Mouse (Mus musculus): ENCODE results near the gene Fam126b. TPM values are rescaled to one million over a fixed set of nuclear protein-coding genes. Genes with fewer than 3 reads are reported as not detected.
"Not testable (repeated sequence)": the region's sequence is repeated elsewhere in the genome, so short reads cannot be mapped to it uniquely, and the experiment has no call there.

Gene Fam126b
- polyA plus RNA-seq, 1 experiment from 2014 or later, result 7.5 TPM

GRCm38 (mm10) chr1:58617076-58617475 lies 31.0 kb upstream of the Fam126b start:
- no peak overlapping the region for H3K4me3 ChIP-seq (replicated peaks; ENCODE audit: low read depth, low read length)
- 70% methylated on average over 5 of the region's 5 CpGs for WGBS

GRCm38 (mm10) chr1:58616176-58616575 lies 30.1 kb upstream of the Fam126b start:
- Histone ChIP-seq H3K9me3 (replicated peaks; ENCODE audit: low read length) (no peaks in the 10 kb centered on the region), H3K4me2 (ENCODE audit: low read length) (no peak overlapping the region), H3K4me1 (replicated peaks; ENCODE audit: insufficient read depth, low read length) (no peaks in the 10 kb centered on the region), H3K4me3 (replicated peaks; ENCODE audit: low read depth, low read length) (no peak overlapping the region), H3K9ac (ENCODE audit: low read depth, low read length) (no peak overlapping the region), H3K27ac (no peak overlapping the region), H3K27me3 (ENCODE audit: insufficient read depth, low read length) (no peaks in the 10 kb centered on the region), H3K36me3 (ENCODE audit: insufficient read depth, low read length) (no peaks in the 10 kb centered on the region)
- ATAC-seq (replicated peaks; ENCODE audit: low FRiP score, low read depth), result no peak
- no peak for DNase-seq (ENCODE audit: low spot score)
- WGBS, result 75% methylated on average over 3 of the region's 3 CpGs
- no peak for TF ChIP-seq CTCF (IDR thresholded peaks at IDR 0.05; ENCODE audit: low read depth)

More at GRCm38 (mm10) chr1:58617076-58617475, 31.0 kb upstream of the Fam126b start:
- H3K36me3 ChIP-seq (ENCODE audit: insufficient read depth, low read length), result no peaks in the 10 kb centered on the region
- H3K9ac ChIP-seq (ENCODE audit: low read depth, low read length), result no peak overlapping the region
- no peaks in the 10 kb centered on the region for H3K27me3 ChIP-seq (ENCODE audit: insufficient read depth, low read length)
- no peak for TF ChIP-seq CTCF (IDR thresholded peaks at IDR 0.05; ENCODE audit: low read depth)
- no peak for DNase-seq (ENCODE audit: low spot score)
- H3K9me3 ChIP-seq (replicated peaks; ENCODE audit: low read length), result no peaks in the 10 kb centered on the region
- no peak overlapping the region for H3K27ac ChIP-seq
- no peak overlapping the region for H3K4me2 ChIP-seq (ENCODE audit: low read length)
- no peaks in the 10 kb centered on the region for H3K4me1 ChIP-seq (replicated peaks; ENCODE audit: insufficient read depth, low read length)
- ATAC-seq (replicated peaks; ENCODE audit: low FRiP score, low read depth), result no peak

- TF ChIP-seq CTCF (IDR thresholded peaks at IDR 0.05; ENCODE audit: low read depth), result no peak
- Histone ChIP-seq H3K36me3 (ENCODE audit: insufficient read depth, low read length) (no peaks in the 10 kb centered on the region), H3K9me3 (replicated peaks; ENCODE audit: low read length) (no peaks in the 10 kb centered on the region), H3K4me1 (replicated peaks; ENCODE audit: insufficient read depth, low read length) (no peaks in the 10 kb centered on the region), H3K9ac (ENCODE audit: low read depth, low read length) (no peak overlapping the region), H3K4me3 (replicated peaks; ENCODE audit: low read depth, low read length) (no peak overlapping the region), H3K27ac (no peak overlapping the region), H3K4me2 (ENCODE audit: low read length) (no peak overlapping the region), H3K27me3 (ENCODE audit: insufficient read depth, low read length) (no peaks in the 10 kb centered on the region)
- DNase-seq (ENCODE audit: low spot score) (no peak), ATAC-seq (replicated peaks; ENCODE audit: low FRiP score, low read depth) (no peak)
- WGBS, result 88% methylated on average over 4 of the region's 4 CpGs
Measured at GRCm38 (mm10) chr1:58615146-58615545, 29.0 kb upstream of the Fam126b start.

- Histone ChIP-seq H3K9ac (ENCODE audit: low read depth, low read length) (no peak overlapping the region), H3K36me3 (ENCODE audit: insufficient read depth, low read length) (no peaks in the 10 kb centered on the region), H3K27ac (no peak overlapping the region), H3K4me3 (replicated peaks; ENCODE audit: low read depth, low read length) (no peak overlapping the region), H3K9me3 (replicated peaks; ENCODE audit: low read length) (no peaks in the 10 kb centered on the region), H3K4me1 (replicated peaks; ENCODE audit: insufficient read depth, low read length) (no peaks in the 10 kb centered on the region), H3K27me3 (ENCODE audit: insufficient read depth, low read length) (no peaks in the 10 kb centered on the region), H3K4me2 (ENCODE audit: low read length) (no peak overlapping the region)
- WGBS, result 56% methylated on average over 3 of the region's 3 CpGs
- ATAC-seq (replicated peaks; ENCODE audit: low FRiP score, low read depth) (peak; percentile 46; the same call in 1 of the 2 replicates), DNase-seq (ENCODE audit: low spot score) (peak; percentile 19)
- TF ChIP-seq CTCF (IDR thresholded peaks at IDR 0.05; ENCODE audit: low read depth), result no peak
Measured at GRCm38 (mm10) chr1:58614424-58614823, 28.3 kb upstream of the Fam126b start.

GRCm38 (mm10) chr1:58613786-58614185 lies 27.7 kb upstream of the Fam126b start:
- Histone ChIP-seq H3K4me1 (replicated peaks; ENCODE audit: insufficient read depth, low read length) (no peaks in the 10 kb centered on the region), H3K27ac (no peak overlapping the region), H3K9ac (ENCODE audit: low read depth, low read length) (no peak overlapping the region), H3K27me3 (ENCODE audit: insufficient read depth, low read length) (no peaks in the 10 kb centered on the region), H3K9me3 (replicated peaks; ENCODE audit: low read length) (no peaks in the 10 kb centered on the region), H3K4me2 (ENCODE audit: low read length) (no peak overlapping the region), H3K4me3 (replicated peaks; ENCODE audit: low read depth, low read length) (no peak overlapping the region), H3K36me3 (ENCODE audit: insufficient read depth, low read length) (no peaks in the 10 kb centered on the region)
- 85% methylated on average over 6 of the region's 6 CpGs for WGBS
- TF ChIP-seq CTCF (IDR thresholded peaks at IDR 0.05; ENCODE audit: low read depth), result no peak
- ATAC-seq (replicated peaks; ENCODE audit: low FRiP score, low read depth), result no peak
- peak; percentile 32 for DNase-seq (ENCODE audit: low spot score)

- no peak for TF ChIP-seq CTCF (IDR thresholded peaks at IDR 0.05; ENCODE audit: low read depth)
- ATAC-seq (replicated peaks; ENCODE audit: low FRiP score, low read depth), result no peak
Measured at GRCm38 (mm10) chr1:58610611-58611010, 24.5 kb upstream of the Fam126b start.

GRCm38 (mm10) chr1:58610166-58610565 lies 24.0 kb upstream of the Fam126b start:
- Histone ChIP-seq H3K4me1 (replicated peaks; ENCODE audit: insufficient read depth, low read length) (no peaks in the 10 kb centered on the region), H3K4me3 (replicated peaks; ENCODE audit: low read depth, low read length) (no peak overlapping the region), H3K9ac (ENCODE audit: low read depth, low read length) (no peak overlapping the region), H3K9me3 (replicated peaks; ENCODE audit: low read length) (no peaks in the 10 kb centered on the region), H3K36me3 (ENCODE audit: insufficient read depth, low read length) (no peaks in the 10 kb centered on the region), H3K27me3 (ENCODE audit: insufficient read depth, low read length) (no peaks in the 10 kb centered on the region), H3K4me2 (ENCODE audit: low read length) (no peak overlapping the region), H3K27ac (no peak overlapping the region)
- DNase-seq (ENCODE audit: low spot score) (no peak), ATAC-seq (replicated peaks; ENCODE audit: low FRiP score, low read depth) (no peak)
- 86% methylated on average over 1 of the region's 1 CpGs for WGBS
- no peak for TF ChIP-seq CTCF (IDR thresholded peaks at IDR 0.05; ENCODE audit: low read depth)

More at GRCm38 (mm10) chr1:58610611-58611010, 24.5 kb upstream of the Fam126b start:
- Histone ChIP-seq H3K27ac (no peak overlapping the region), H3K27me3 (ENCODE audit: insufficient read depth, low read length) (no peaks in the 10 kb centered on the region), H3K4me2 (ENCODE audit: low read length) (no peak overlapping the region), H3K4me1 (replicated peaks; ENCODE audit: insufficient read depth, low read length) (no peaks in the 10 kb centered on the region), H3K36me3 (ENCODE audit: insufficient read depth, low read length) (no peaks in the 10 kb centered on the region), H3K4me3 (replicated peaks; ENCODE audit: low read depth, low read length) (no peak overlapping the region), H3K9ac (ENCODE audit: low read depth, low read length) (no peak overlapping the region), H3K9me3 (replicated peaks; ENCODE audit: low read length) (no peaks in the 10 kb centered on the region)
- WGBS, result 29% methylated on average over 1 of the region's 1 CpGs
- no peak for DNase-seq (ENCODE audit: low spot score)

GRCm38 (mm10) chr1:58609591-58609990 lies 23.5 kb upstream of the Fam126b start:
- 81% methylated on average over 5 of the region's 5 CpGs for WGBS
- ATAC-seq (replicated peaks; ENCODE audit: low FRiP score, low read depth); H3K9me3 ChIP-seq (replicated peaks; ENCODE audit: low read length): not testable (repeated sequence)

More at GRCm38 (mm10) chr1:58609591-58609990, 23.5 kb upstream of the Fam126b start:
- H3K4me3 ChIP-seq (replicated peaks; ENCODE audit: low read depth, low read length); H3K4me1 ChIP-seq (replicated peaks; ENCODE audit: insufficient read depth, low read length); DNase-seq (ENCODE audit: low spot score); H3K27me3 ChIP-seq (ENCODE audit: insufficient read depth, low read length); H3K27ac ChIP-seq; H3K9ac ChIP-seq (ENCODE audit: low read depth, low read length); H3K36me3 ChIP-seq (ENCODE audit: insufficient read depth, low read length); H3K4me2 ChIP-seq (ENCODE audit: low read length): not testable (repeated sequence)
